Mouse (Mus musculus): ENCODE measurements around the gene Tfeb. TPM values are rescaled to one million over a fixed set of nuclear protein-coding genes. Genes with fewer than 3 reads are reported as not detected.

Gene Tfeb
- polyA plus RNA-seq, 1 experiment from 2014 or later = 30.7 TPM

Other genes with a start within 250 kb of the Tfeb start
- gene Taf8, start 234.7 kb upstream of the Tfeb start, polyA plus RNA-seq (2015; fragmentation: Nextera tagmentation; extraction: Ambion mirVana) = 19.1 and 20.4 TPM in 2 replicates
- 371 and 393 TPM in 2 replicates for gene Ccnd3, start 232.0 kb upstream of the Tfeb start, polyA plus RNA-seq (2015; fragmentation: Nextera tagmentation; extraction: Ambion mirVana)
- gene Bysl, start 125.5 kb upstream of the Tfeb start, polyA plus RNA-seq (2015; fragmentation: Nextera tagmentation; extraction: Ambion mirVana) = 17.7 and 22.0 TPM in 2 replicates
- 40.4 and 41.4 TPM in 2 replicates for gene Med20, start 125.4 kb upstream of the Tfeb start, polyA plus RNA-seq (2015; fragmentation: Nextera tagmentation; extraction: Ambion mirVana)
- 0.73 and 0.78 TPM in 2 replicates for gene Gm20517, start 125.4 kb upstream of the Tfeb start, polyA plus RNA-seq (2015; fragmentation: Nextera tagmentation; extraction: Ambion mirVana)
- 3.8 and 4.2 TPM in 2 replicates for gene Usp49, start 106.3 kb upstream of the Tfeb start, polyA plus RNA-seq (2015; fragmentation: Nextera tagmentation; extraction: Ambion mirVana)
- gene Tomm6, start 48.6 kb upstream of the Tfeb start, polyA plus RNA-seq (2015; fragmentation: Nextera tagmentation; extraction: Ambion mirVana) = 426 and 427 TPM in 2 replicates
- gene Frs3, start 48.0 kb upstream of the Tfeb start, polyA plus RNA-seq (2015; fragmentation: Nextera tagmentation; extraction: Ambion mirVana) = 3.2 and 4.4 TPM in 2 replicates
- gene Gm21981, start 42.6 kb upstream of the Tfeb start, polyA plus RNA-seq (2015; fragmentation: Nextera tagmentation; extraction: Ambion mirVana) = 0.16 and 0.26 TPM in 2 replicates
- 0.69 and 1.8 TPM in 2 replicates for gene Prickle4, start 42.3 kb upstream of the Tfeb start, polyA plus RNA-seq (2015; fragmentation: Nextera tagmentation; extraction: Ambion mirVana)
- gene Pgc, start 10.2 kb upstream of the Tfeb start, polyA plus RNA-seq (2015; fragmentation: Nextera tagmentation; extraction: Ambion mirVana) = 0.28 and 0.68 TPM in 2 replicates
- 6.5 and 8.8 TPM in 2 replicates for gene Mdfi, start 97.7 kb downstream of the Tfeb start, polyA plus RNA-seq (2015; fragmentation: Nextera tagmentation; extraction: Ambion mirVana)
- 12.5 and 13.6 TPM in 2 replicates for gene Foxp4, start 187.6 kb downstream of the Tfeb start, polyA plus RNA-seq (2015; fragmentation: Nextera tagmentation; extraction: Ambion mirVana)

All from intestine, embryonic 16.5 days (tissue).